Mouse (Mus musculus) kidney, adult 2 months (tissue): ENCODE results near the gene Arhgap11a. TPM values are rescaled to one million over a fixed set of nuclear protein-coding genes. Genes with fewer than 3 reads are reported as not detected.

ENCODE experiments used
- DNase-seq: peaks from one replicate; pipeline ENCODE4 v3.0.0; 2021
- H3K27ac ChIP-seq: fragments of 200-500 bp; 2 replicates; pipeline ENCODE4 v1.5.1; 2012; ENCODE audit warnings: low read depth, low read length, control low read depth, inconsistent platforms; ENCODE audit not compliant: insufficient read depth
- H3K27me3 ChIP-seq: fragments of 200-500 bp; replicated peaks from 2 replicates; pipeline ENCODE4 v1.6.1; 2012; ENCODE audit warnings: mild to moderate bottlenecking, moderate library complexity, low read length, inconsistent platforms; ENCODE audit not compliant: control insufficient read depth, insufficient read depth
- H3K36me3 ChIP-seq: fragments of 200-500 bp; 2 replicates; pipeline ENCODE4 v1.6.1; 2012; ENCODE audit warnings: mild to moderate bottlenecking, moderate library complexity, low read length, inconsistent platforms; ENCODE audit not compliant: control insufficient read depth, insufficient read depth
- H3K4me1 ChIP-seq: fragments of 200-500 bp; 2 replicates; pipeline ENCODE4 v1.6.1; 2011; ENCODE audit warnings: low read length; ENCODE audit not compliant: control insufficient read depth, insufficient read depth
- H3K4me3 ChIP-seq: fragments of 200-500 bp; 2 replicates; pipeline ENCODE4 v1.5.1; 2011; ENCODE audit warnings: mild to moderate bottlenecking, low read depth, low read length, control low read depth; ENCODE audit not compliant: insufficient read depth
- CTCF ChIP-seq: fragments of 200-500 bp; conservative IDR thresholded peaks from 2 replicates; pipeline ENCODE4 v1.5.1; 2011; ENCODE audit warnings: low read depth, mild to moderate bottlenecking, control low read depth, low read length, moderate library complexity, mixed read lengths; ENCODE audit not compliant: insufficient read depth, insufficient read length
- POLR2A ChIP-seq: fragments of 200-500 bp; IDR thresholded peaks from one replicate; pipeline ENCODE4 v1.6.1; 2011; ENCODE audit warnings: low read depth, low read length, control low read depth
- WGBS: fragments of 180-500 bp; shearing (Covaris S2); methylation state at CpG from one replicate; pipeline ENCODE4 v1.1.7; 2018; 5-methylcytosine and 5-hydroxymethylcytosine counted together
- polyA plus RNA-seq: library from polyadenylated mRNA; depleted of rRNA; stranded (reverse); fragments of >200 nt; gene quantifications from 2 replicates; pipeline ENCODE4 v1.2.3, GENCODE M21; 2012

Arhgap11a gene
- polyA plus RNA-seq, 1 experiment: 1.0 TPM

GRCm38 (mm10) chr2:113849141-113849540 lies 680 bp upstream of the Arhgap11a start:
- DNase-seq: no peak
- H3K27ac ChIP-seq: peak overlapping the region; percentile 98
- TF ChIP-seq POLR2A: no peak
- no peak for TF ChIP-seq CTCF
- H3K4me1 ChIP-seq: peaks cover 3% of the 10 kb centered on the region; the same call in 1 of the 2 replicates
- under 1% methylated on average over 3 of the region's 3 CpGs for WGBS
- H3K36me3 ChIP-seq: no peaks in the 10 kb centered on the region
- H3K27me3 ChIP-seq: no peaks in the 10 kb centered on the region
- peak overlapping the region; percentile 61 for H3K4me3 ChIP-seq

- Histone ChIP-seq H3K4me1 (peaks cover 3% of the 10 kb centered on the region; the same call in 1 of the 2 replicates), H3K4me3 (peak overlapping the region; percentile 61), H3K36me3 (no peaks in the 10 kb centered on the region), H3K27ac (no peak overlapping the region), H3K27me3 (no peaks in the 10 kb centered on the region)
- under 1% methylated on average over 24 of the region's 24 CpGs for WGBS
- TF ChIP-seq CTCF (no peak), POLR2A (no peak)
- peak; percentile 45 for DNase-seq
Measured at GRCm38 (mm10) chr2:113847678-113848244, 700 bp downstream of the Arhgap11a start.

- TF ChIP-seq POLR2A: no peak
- TF ChIP-seq CTCF: no peak
- WGBS: 23% methylated on average over 4 of the region's 4 CpGs
- Histone ChIP-seq H3K4me1 (peaks cover 7% of the 10 kb centered on the region; the same call in 1 of the 2 replicates), H3K27ac (no peak overlapping the region), H3K27me3 (no peaks in the 10 kb centered on the region), H3K36me3 (no peaks in the 10 kb centered on the region), H3K4me3 (no peak overlapping the region)
- DNase-seq: no peak
Measured at GRCm38 (mm10) chr2:113845081-113845480, 3.4 kb downstream of the Arhgap11a start.

- peaks cover 12% of the 10 kb centered on the region; the same call in 1 of the 2 replicates for H3K4me1 ChIP-seq
- DNase-seq: no peak
- WGBS: 76% methylated on average over 4 of the region's 4 CpGs
- TF ChIP-seq POLR2A (no peak), CTCF (no peak)
- no peak overlapping the region for H3K4me3 ChIP-seq
- H3K27me3 ChIP-seq: no peaks in the 10 kb centered on the region
- H3K27ac ChIP-seq: no peak overlapping the region
- no peaks in the 10 kb centered on the region for H3K36me3 ChIP-seq
Measured at GRCm38 (mm10) chr2:113841656-113842437, 6.6 kb downstream of the Arhgap11a start.

- 23% methylated on average over 4 of the region's 4 CpGs for WGBS
- peak overlapping the region; percentile 86 for H3K27ac ChIP-seq
- no peaks in the 10 kb centered on the region for H3K36me3 ChIP-seq
Measured at GRCm38 (mm10) chr2:113839488-113839887, 9.0 kb downstream of the Arhgap11a start.

GRCm38 (mm10) chr2:113835219-113835618 lies 13.2 kb downstream of the Arhgap11a start:
- no peak overlapping the region for H3K4me3 ChIP-seq
- H3K36me3 ChIP-seq: no peaks in the 10 kb centered on the region
- 90% methylated on average over 3 of the region's 3 CpGs for WGBS
- peaks cover 7% of the 10 kb centered on the region; the same call in 1 of the 2 replicates for H3K4me1 ChIP-seq
- no peak overlapping the region for H3K27ac ChIP-seq
- no peak for DNase-seq
- no peak for TF ChIP-seq POLR2A
- TF ChIP-seq CTCF: no peak
- no peaks in the 10 kb centered on the region for H3K27me3 ChIP-seq

More at GRCm38 (mm10) chr2:113839488-113839887, 9.0 kb downstream of the Arhgap11a start:
- TF ChIP-seq CTCF (0 out of 2 replicates have a peak, but pooled peaks have one; percentile 12), POLR2A (no peak)
- DNase-seq: peak; percentile 87
- Histone ChIP-seq H3K4me1 (peaks cover 12% of the 10 kb centered on the region; the same call in 1 of the 2 replicates), H3K4me3 (no peak overlapping the region), H3K27me3 (no peaks in the 10 kb centered on the region)
